ENCODE assay signal across 27 mouse cellular contexts in genomic region chr11:98470795-98471194, GRCm38 (mm10). TPM values are rescaled to one million over a fixed set of nuclear protein-coding genes. Genes with fewer than 3 reads are reported as not detected.
A peak's percentile ranks its signal among the peaks of the same experiment; 100 is the strongest.
DNase-seq lines count a peak whose midpoint lies in the region; ATAC-seq and TF ChIP-seq lines count a peak whose summit lies in the region.
"Had no signal": no experiment of that assay in that cellular context is flagged by ENCODE, and none has a peak within 500 bp of the region (broad histone marks: within the 10 kb centered on the region; RNA-seq: fewer than 3 reads in every experiment).

No protein-coding gene starts in this region.

- no peak for TF ChIP-seq CTCF in spleen, adult 2 months (IDR thresholded peaks at IDR 0.05; ENCODE audit: extremely low read depth, insufficient read depth, insufficient read length, insufficient replicate concordance)

- TF ChIP-seq POLR2A in spleen, adult 2 months (IDR thresholded peaks at IDR 0.05; ENCODE audit: low read depth, low read length), result no peak

- DNase-seq in heart, postnatal 14 days, result no peak
- DNase-seq in spleen, adult 2 months (ENCODE audit: low read depth in 1 of 2, low spot score in 2 of 2), result peak in 1 of 2 experiments; percentile 48
- DNase-seq in spleen, adult 18-20 months, result no peak
- DNase-seq in gastrocnemius, postnatal 4 days (ENCODE audit: low spot score in 2 of 2), result no peak
- DNase-seq in lung, postnatal 25 days (ENCODE audit: low spot score), result no peak
- DNase-seq: adrenal gland, postnatal 10 days; cerebellum, adult 8-10 months; heart, adult 11 months; kidney, adult 18-20 months; kidney, postnatal 36 days; lung, adult 18-20 months; lung, postnatal 10 days; midbrain, embryonic 14.5 days; right cerebral cortex, postnatal 4 days had no signal

- intact Hi-C loops in heart, postnatal 14 days (cut with DNase I), result no loop called here

- H3K4me1 ChIP-seq in heart, embryonic 16.5 days (ENCODE audit: control insufficient read depth, insufficient read depth, low read length), result no peaks in the 10 kb centered on the region
- H3K4me1 ChIP-seq in spleen, adult 2 months (ENCODE audit: control insufficient read depth, insufficient read depth, insufficient read length), result peaks cover 21% of the 10 kb centered on the region; the same call in 1 of the 2 replicates
- peaks cover 16% of the 10 kb centered on the region for H3K4me1 ChIP-seq in embryonic facial prominence, embryonic 13.5 days
- H3K4me1 ChIP-seq: limb, embryonic 13.5 days; liver, embryonic 12.5 days; megakaryocyte, embryonic 14.5 days; neural tube, embryonic 13.5 days had no signal

- no peak overlapping the region for H3K9ac ChIP-seq in heart, embryonic 16.5 days (ENCODE audit: low read length)
- no peak overlapping the region for H3K9ac ChIP-seq in embryonic facial prominence, embryonic 13.5 days
- H3K9ac ChIP-seq: forebrain, embryonic 12.5 days; heart, embryonic 12.5 days; hindbrain, embryonic 13.5 days; limb, embryonic 13.5 days; liver, embryonic 12.5 days; neural tube, embryonic 13.5 days had no signal

- no peak overlapping the region for H3K4me2 ChIP-seq in heart, embryonic 16.5 days (ENCODE audit: low read depth, low read length)
- no peak overlapping the region for H3K4me2 ChIP-seq in embryonic facial prominence, embryonic 13.5 days
- H3K4me2 ChIP-seq: forebrain, embryonic 12.5 days; heart, embryonic 12.5 days; hindbrain, embryonic 13.5 days; limb, embryonic 13.5 days; liver, embryonic 12.5 days; neural tube, embryonic 13.5 days had no signal

- H3K9me3 ChIP-seq in heart, embryonic 16.5 days (replicated peaks; ENCODE audit: control insufficient read depth, low read length), result no peaks in the 10 kb centered on the region
- no peaks in the 10 kb centered on the region for H3K9me3 ChIP-seq in embryonic facial prominence, embryonic 13.5 days
- H3K9me3 ChIP-seq: forebrain, embryonic 12.5 days; heart, embryonic 12.5 days; hindbrain, embryonic 13.5 days; limb, embryonic 13.5 days; liver, embryonic 12.5 days; megakaryocyte, embryonic 14.5 days; neural tube, embryonic 13.5 days had no signal

- H3K4me3 ChIP-seq in heart, embryonic 16.5 days (ENCODE audit: low read length), result no peak overlapping the region
- H3K4me3 ChIP-seq in spleen, adult 2 months (ENCODE audit: extremely low read depth, insufficient read depth, insufficient read length), result no peak overlapping the region
- H3K4me3 ChIP-seq in embryonic facial prominence, embryonic 13.5 days, result no peak overlapping the region
- H3K4me3 ChIP-seq: forebrain, embryonic 12.5 days; heart, embryonic 12.5 days; hindbrain, embryonic 13.5 days; limb, embryonic 13.5 days; liver, embryonic 12.5 days; megakaryocyte, embryonic 14.5 days; myocyte; neural tube, embryonic 13.5 days had no signal

- H3K27me3 ChIP-seq in heart, embryonic 16.5 days (ENCODE audit: control insufficient read depth, insufficient read depth, low read length), result no peaks in the 10 kb centered on the region; the same call in 1 of the 2 replicates
- no peaks in the 10 kb centered on the region for H3K27me3 ChIP-seq in spleen, adult 2 months (ENCODE audit: control insufficient read depth, insufficient read depth, low read length)
- 0 out of 2 replicates have a peak, but pooled peaks cover 5% of the 10 kb centered on the region for H3K27me3 ChIP-seq in embryonic facial prominence, embryonic 13.5 days
- H3K27me3 ChIP-seq: neural tube, embryonic 13.5 days had no signal

- WGBS in heart, embryonic 16.5 days, result 71% methylated on average over 6 of the region's 6 CpGs
- 39% methylated on average over 6 of the region's 6 CpGs for WGBS in spleen, adult 2 months
- WGBS in embryonic facial prominence, embryonic 13.5 days, result 79% methylated on average over 6 of the region's 6 CpGs

- H3K36me3 ChIP-seq in heart, embryonic 16.5 days (ENCODE audit: control insufficient read depth, insufficient read depth), result no peaks in the 10 kb centered on the region
- peaks cover 32% of the 10 kb centered on the region for H3K36me3 ChIP-seq in spleen, adult 2 months (ENCODE audit: control insufficient read depth, insufficient read depth, low read length)
- no peaks in the 10 kb centered on the region for H3K36me3 ChIP-seq in embryonic facial prominence, embryonic 13.5 days
- H3K36me3 ChIP-seq: forebrain, embryonic 12.5 days; heart, embryonic 12.5 days; hindbrain, embryonic 13.5 days; limb, embryonic 13.5 days; liver, embryonic 12.5 days; neural tube, embryonic 13.5 days had no signal

- peak overlapping the region; percentile 14; the same call in 1 of the 2 replicates for H3K27ac ChIP-seq in heart, embryonic 16.5 days (ENCODE audit: low read length)
- H3K27ac ChIP-seq in spleen, adult 2 months (ENCODE audit: insufficient read depth, low read length), result peak overlapping the region; percentile 85
- peak overlapping the region; percentile 48; the same call in 1 of the 2 replicates for H3K27ac ChIP-seq in embryonic facial prominence, embryonic 13.5 days
- H3K27ac ChIP-seq: forebrain, embryonic 12.5 days; hindbrain, embryonic 13.5 days; limb, embryonic 13.5 days; liver, embryonic 12.5 days; neural tube, embryonic 13.5 days had no signal

- ATAC-seq in heart, embryonic 16.5 days (replicated peaks; ENCODE audit: extremely low read depth, insufficient read depth, low FRiP score), result no peak
- no peak for ATAC-seq in embryonic facial prominence, embryonic 13.5 days (ENCODE audit: insufficient number of reproducible peaks, insufficient read depth, low FRiP score, low TSS enrichment, low read depth)
- ATAC-seq in neutrophil, adult 5-6 weeks (ENCODE audit: extremely low read depth, insufficient number of reproducible peaks, low FRiP score, poor library complexity, severe bottlenecking), result peak; percentile 65
- ATAC-seq: liver, embryonic 12.5 days had no signal

RNA-seq across cellular contexts. Expression of gene Grb7, which starts 24.6 kb away (rescaled TPM):
- 1.9 and 4.3 TPM in 2 replicates for polyA plus RNA-seq in heart, embryonic 16.5 days (2015; fragmentation: Nextera tagmentation; extraction: Ambion mirVana)
- under 1 TPM in 1 of 2 experiments, not detected in 1; 0.36 TPM for total RNA-seq in heart, postnatal 14 days (2021)
- polyA plus RNA-seq in spleen, adult 2 months (2012; rRNA removed), result 1.1 and 1.2 TPM in 2 replicates
- polyA plus RNA-seq in embryonic facial prominence, embryonic 13.5 days (2015; fragmentation: Nextera tagmentation; extraction: Ambion mirVana), result 12.4 and 12.5 TPM in 2 replicates
- total RNA-seq in neutrophil, adult 5-6 weeks (2017), result 0.98 and 1.7 TPM in 2 replicates
- under 1 TPM in 1 of 2 experiments, not detected in 1; 0.16 TPM for total RNA-seq in gastrocnemius, postnatal 4 days (2021)
- total RNA-seq: heart, postnatal 25 days; MEL had no signal
- polyA plus RNA-seq: myocyte had no signal

RNA-seq across cellular contexts. Expression of gene Mien1, which starts 32.0 kb away (rescaled TPM):
- polyA plus RNA-seq in heart, embryonic 16.5 days (2015; fragmentation: Nextera tagmentation; extraction: Ambion mirVana), result 100 and 115 TPM in 2 replicates
- total RNA-seq in heart, postnatal 14 days (2021), result 10 to 100 TPM; 44.6 to 52.6 TPM
- polyA plus RNA-seq in spleen, adult 2 months (2012; rRNA removed), result 37.1 and 37.8 TPM in 2 replicates
- polyA plus RNA-seq in embryonic facial prominence, embryonic 13.5 days (2015; fragmentation: Nextera tagmentation; extraction: Ambion mirVana), result 78.0 and 90.7 TPM in 2 replicates
- 30.1 and 37.2 TPM in 2 replicates for total RNA-seq in neutrophil, adult 5-6 weeks (2017)
- total RNA-seq in gastrocnemius, postnatal 4 days (2021), result 10 to 100 TPM; 28.0 to 29.0 TPM

RNA-seq across cellular contexts. Expression of gene Erbb2, which starts 58.5 kb away (rescaled TPM):
- polyA plus RNA-seq in heart, embryonic 16.5 days (2015; fragmentation: Nextera tagmentation; extraction: Ambion mirVana), result 34.1 and 41.9 TPM in 2 replicates
- 10 to 100 TPM; 11.3 TPM for total RNA-seq in heart, postnatal 14 days (2021)
- 4.0 and 5.5 TPM in 2 replicates for polyA plus RNA-seq in spleen, adult 2 months (2012; rRNA removed)
- polyA plus RNA-seq in embryonic facial prominence, embryonic 13.5 days (2015; fragmentation: Nextera tagmentation; extraction: Ambion mirVana), result 49.6 and 51.1 TPM in 2 replicates
- total RNA-seq in neutrophil, adult 5-6 weeks (2017), result 0.23 TPM in 1 of 2 replicates, not detected in the other
- 10 to 100 TPM; 19.6 to 23.5 TPM for total RNA-seq in gastrocnemius, postnatal 4 days (2021)
- total RNA-seq: MEL had no signal

Comparison
In these comparisons a context has a peak if more than half of its experiments do, and no peak if none do; other contexts are left out.
1. H3K27ac ChIP-seq: peak in every context shown above with its lines; median percentile 85 in spleen, adult 2 months; 48 in embryonic facial prominence, embryonic 13.5 days; 14 in heart, embryonic 16.5 days.